Mouse (Mus musculus) heart, postnatal 0 days (tissue): ENCODE results near the gene Sri.

Source experiments
- CTCF ChIP-seq: IDR thresholded peaks from 2 replicates; pipeline ENCODE4 v1.5.1; 2016; ENCODE audit warnings: antibody characterized with exemption, control low read depth, low read depth
- EP300 ChIP-seq: IDR thresholded peaks from 2 replicates; pipeline ENCODE4 v1.6.1; 2016; ENCODE audit warnings: antibody characterized with exemption, low read depth

- TF ChIP-seq CTCF (no peak), EP300 (no peak)
Observed at GRCm38 (mm10) chr5:8056141-8057017, 10.5 kb downstream of the Sri start.
